Mouse (Mus musculus) MEL-GATA-1-ER (cell line): Measurements from ENCODE around the gene Ofd1.

Experiments
- DNase-seq: peaks from one replicate; pipeline ENCODE4 v3.0.0-alpha.2; 2012; ENCODE audit warnings: low read depth; ENCODE audit errors: extremely low read depth

Gene Ofd1

DNA sequence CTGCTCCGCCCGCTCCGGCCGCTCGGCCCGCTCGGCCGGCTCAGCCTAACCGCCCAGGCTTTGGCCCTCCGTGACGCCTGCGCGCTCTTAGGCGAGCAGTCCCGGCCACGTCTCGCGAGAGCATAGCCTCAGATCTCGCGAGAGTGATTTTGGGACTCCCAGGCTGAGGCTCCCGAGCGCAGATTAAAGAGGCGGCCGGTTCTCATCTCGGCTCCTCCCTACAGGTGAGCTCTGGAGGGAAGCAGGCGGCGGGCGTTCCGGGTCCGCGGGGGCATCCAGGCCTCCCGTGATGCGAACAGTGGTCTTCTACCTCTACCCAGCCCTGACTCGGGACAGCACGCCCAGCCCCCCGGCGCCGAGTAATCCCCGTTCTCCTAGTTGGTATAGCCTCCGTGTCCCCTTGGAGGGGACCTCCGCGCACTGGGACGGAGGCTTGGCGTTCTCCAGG, at the start of gene Ofd1:
Gene Ofd1 (minus strand): TSS at position 89 of the 448 bp plus-strand sequence.
- DNase-seq, result peak; percentile 78

DNA sequence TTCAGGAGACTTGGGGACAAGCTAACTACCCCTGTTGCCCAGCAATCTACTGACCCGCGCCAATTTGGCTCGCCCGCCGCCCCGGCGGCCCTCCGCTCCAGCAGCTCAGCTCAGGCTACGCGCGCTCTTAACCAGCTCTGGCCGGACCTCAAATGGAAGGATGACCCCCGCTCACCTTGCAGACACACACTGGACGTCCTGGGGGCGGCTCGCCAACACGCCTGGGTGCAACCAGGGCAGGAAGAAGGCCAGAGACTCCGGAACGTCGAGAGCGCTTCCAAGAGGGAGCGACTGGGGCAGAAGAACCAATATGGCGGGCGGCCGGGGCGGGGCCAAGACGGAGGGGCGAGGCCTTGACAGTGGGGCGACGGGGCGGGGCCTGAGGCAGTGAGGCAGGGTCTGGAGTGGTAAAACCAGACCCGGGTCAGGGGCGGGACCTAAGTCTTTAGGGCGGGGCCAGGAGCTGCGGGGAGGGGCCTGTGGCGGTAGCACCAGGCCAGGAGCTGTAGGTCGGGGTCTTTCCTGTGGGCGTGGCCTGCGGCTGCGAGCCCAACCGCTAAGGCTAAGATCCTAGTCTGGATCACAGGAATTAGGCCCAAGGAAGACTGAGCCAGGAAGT, 39.0 kb upstream of the Ofd1 start, which contains the start of gene Rab9:
Gene Rab9 (minus strand): TSS at position 503 of the 619 bp plus-strand sequence.
- peak; percentile 81 for DNase-seq

DNA sequence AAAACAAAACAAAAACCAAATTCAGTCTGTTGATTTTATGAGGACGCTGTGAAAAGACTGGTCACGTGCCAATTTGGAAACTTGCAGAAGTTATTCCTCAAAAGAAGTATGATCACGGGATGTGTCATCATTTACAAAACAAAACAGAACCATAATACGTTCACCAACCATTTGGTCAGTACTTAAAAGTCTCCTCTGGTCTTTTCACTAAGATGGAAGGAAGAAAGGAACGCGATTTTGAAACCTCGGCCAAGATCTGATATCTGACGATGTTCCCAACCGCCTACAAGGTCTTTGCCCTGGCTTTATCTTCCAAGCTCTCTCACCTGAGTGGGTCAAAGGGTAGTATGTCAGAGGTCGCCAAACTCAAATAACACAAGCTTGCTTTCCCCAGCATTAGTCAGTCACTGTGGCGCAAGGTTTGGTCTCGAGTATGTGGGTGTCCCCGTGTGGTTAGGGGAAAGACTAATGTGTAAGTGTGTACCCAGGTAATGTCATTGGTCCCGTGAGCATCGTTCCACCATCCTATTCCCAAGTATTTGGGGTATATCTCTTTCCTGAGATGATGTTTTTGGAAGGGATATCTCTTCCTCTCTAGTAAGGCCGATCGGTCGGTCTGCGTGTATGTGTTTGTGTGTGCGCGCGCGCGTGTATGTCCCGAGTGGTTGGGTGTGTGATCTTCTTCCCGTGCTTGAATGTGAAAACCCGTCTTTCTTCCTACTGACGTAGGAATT, 38.3 kb upstream of the Ofd1 start:
- DNase-seq, result peak; percentile 33

DNA sequence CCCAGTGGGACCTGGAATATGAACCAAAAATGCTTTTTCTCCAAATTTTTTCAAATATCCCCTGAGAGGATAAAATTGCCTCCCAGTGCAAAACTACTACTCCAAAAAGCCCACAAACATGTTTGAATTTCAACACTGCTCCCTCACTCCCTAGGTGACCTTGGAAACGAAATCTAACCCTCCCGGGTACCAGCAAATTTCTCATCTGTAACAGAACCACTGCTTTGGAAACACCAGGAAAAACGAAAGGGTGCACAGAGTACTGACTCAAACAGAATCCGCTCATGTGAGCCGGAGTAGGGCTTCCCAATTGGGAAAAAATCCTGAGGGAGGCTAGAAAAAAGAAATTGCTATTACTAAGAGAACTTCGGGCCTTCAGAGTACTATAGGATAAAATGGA, 36.9 kb upstream of the Ofd1 start:
- no peak for DNase-seq

DNA sequence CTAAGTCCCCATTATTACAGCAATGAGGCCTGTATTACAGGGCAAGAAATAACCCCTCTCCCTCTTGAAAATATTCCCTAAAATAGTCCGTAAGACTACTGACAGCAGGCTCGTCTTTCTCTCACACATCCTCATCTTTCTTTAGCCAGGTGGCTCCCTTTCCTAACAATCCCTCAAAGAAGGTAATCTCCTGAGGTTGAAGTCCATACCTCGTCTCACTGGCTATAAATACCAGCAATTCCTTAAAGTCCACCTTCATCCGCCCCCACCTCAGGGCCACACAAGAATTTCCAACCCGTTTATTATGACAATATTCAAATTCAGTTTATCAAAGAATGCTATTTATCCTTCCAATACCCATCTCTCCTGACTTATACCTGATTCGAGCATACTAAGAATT, 32.1 kb upstream of the Ofd1 start:
- DNase-seq, result no peak

DNA sequence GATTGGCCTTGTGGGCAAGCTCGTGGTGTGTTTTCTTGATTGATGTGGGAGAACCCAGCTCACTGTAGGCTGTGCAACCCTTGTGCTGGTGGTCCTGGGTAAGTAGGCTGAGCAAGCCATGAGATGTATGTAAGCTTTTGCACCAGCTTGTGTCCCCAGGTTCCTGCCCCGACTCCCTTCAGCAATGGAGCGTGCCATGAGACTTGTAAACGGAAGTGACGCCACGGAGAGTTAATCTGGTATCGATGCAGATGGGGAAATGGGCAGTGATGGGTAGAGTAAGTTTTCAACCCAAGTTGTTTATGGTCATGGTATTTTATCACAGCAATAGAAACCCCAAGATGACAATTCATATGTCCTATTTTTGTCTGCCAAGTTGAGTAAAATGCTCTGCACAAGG, 27.8 kb upstream of the Ofd1 start:
- DNase-seq, result no peak

DNA sequence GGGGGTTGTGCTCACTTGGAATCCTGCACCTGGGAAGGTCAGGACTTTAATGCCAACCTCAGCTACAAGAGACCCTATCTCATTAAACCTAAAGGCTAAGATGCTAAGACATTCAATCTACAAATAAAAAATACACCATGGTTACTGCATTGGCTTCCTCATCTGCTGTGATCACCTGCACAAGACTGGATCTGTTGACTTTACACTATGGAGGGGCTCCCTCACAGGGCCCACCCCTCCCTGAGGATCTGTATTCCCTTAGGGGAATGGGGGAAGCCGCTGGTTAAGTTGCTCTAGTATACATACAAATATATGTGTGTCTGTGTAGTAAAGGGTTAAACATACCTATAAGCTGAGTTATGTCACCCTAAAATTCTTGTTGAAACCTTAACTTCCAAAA, 15.0 kb upstream of the Ofd1 start:
- DNase-seq, result no peak

DNA sequence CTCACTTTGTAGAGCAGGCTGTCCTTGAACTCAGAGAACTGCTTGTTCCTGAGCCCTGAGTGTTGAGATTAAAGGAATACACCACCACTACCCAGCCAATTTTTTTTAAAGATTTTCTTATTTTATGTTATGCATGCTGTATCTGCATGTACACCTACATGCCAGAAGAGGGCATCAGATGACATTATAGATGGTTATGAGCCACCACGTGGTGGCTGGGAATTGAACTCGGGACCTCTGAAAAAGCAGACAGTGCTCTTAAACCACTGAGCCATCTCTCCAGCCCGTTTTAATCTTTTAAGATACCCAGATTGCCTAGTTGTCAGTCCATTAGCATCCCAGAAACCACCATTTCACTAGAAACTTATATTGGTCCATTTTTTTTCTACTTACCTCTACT, 13.8 kb upstream of the Ofd1 start:
- no peak for DNase-seq

DNA sequence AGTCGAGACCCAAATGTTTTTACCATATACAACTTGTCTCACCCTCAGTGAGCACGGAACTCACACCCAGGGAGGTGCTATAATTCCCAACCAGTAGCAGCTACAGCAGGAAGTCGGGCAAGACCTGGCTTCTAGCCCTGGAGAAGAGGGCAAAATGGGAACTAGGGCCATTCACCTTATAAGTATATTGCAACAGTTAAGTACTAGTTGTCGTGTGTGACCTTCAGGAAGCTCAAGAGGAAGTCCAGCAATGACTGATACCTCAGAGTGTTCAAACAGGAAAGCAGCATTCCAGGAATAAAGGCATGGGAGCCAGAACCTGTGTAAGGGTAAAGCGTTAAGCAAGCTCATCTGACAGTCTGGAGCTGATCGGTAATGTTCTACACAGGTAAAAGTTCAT, 13.0 kb upstream of the Ofd1 start:
- DNase-seq, result no peak

DNA sequence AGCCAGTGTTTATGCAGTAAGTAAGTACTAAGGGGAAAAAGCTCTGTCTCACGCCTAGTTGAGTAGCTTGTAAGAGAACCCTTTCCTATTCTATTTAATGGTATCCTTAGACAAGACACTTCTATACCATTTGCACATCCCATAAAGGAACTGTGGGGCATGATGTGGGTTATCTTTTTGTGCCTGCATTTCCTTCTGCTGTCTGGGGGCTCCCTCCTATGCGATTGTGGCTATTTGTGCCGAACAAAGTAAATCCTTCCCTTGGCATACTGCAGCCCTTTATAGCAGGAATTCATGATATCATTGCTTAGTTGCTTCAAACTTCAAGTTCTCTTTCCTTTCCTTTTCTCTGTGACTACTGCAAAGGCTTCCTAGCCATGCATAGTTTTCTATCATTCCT, 4.0 kb upstream of the Ofd1 start:
- DNase-seq, result peak; percentile 73

DNA sequence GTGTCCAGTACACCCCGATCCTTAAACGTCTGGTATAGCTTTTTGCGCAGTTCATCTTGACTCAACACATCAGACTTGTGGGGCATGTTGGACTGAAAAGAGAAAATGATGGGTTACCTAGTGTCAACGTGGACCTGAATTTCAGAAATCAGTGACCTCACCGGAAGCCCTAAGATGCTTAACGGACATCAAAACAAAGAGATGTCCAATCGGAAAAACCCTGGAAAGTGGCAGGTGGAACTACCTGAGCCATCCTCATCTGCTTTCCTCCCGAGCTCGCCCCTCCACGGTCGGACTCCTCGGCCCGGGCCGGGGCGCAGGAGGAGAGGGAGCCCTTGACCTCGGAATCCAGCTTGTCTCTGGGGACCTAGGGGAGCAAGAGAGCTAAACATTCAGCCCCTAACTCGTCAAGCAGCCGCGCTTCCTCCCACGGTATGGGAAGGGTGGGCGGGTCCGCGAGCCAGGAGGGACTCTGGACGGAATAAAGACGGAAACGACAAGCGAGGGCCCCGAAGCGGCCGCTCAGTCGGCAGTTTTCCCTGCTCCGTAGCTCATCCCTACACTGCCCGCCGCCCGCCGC, 378 bp downstream of the Ofd1 start, which contains the start of gene Trappc2:
Gene Trappc2 (plus strand): TSS at position 539 of the 580 bp plus-strand sequence.
- DNase-seq, result peak; percentile 18

DNA sequence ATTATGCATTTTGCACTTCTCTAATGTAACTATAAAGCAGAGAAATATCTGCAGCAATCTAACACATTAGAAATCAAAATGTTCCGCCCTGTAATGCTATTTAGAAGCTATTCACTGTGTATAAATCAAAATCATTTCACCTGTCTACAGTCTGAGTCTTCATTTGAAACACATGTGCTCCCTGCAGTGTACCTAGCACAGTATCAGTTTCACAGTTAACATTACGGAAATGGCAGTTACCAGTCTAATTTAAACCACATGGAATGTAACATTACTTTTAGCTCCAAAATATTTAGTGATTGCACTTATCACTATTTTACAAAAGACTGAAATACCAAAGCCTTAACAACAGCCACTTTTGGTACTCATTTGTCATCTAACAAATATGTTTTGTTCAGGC, 5.7 kb downstream of the Ofd1 start:
- DNase-seq, result no peak

DNA sequence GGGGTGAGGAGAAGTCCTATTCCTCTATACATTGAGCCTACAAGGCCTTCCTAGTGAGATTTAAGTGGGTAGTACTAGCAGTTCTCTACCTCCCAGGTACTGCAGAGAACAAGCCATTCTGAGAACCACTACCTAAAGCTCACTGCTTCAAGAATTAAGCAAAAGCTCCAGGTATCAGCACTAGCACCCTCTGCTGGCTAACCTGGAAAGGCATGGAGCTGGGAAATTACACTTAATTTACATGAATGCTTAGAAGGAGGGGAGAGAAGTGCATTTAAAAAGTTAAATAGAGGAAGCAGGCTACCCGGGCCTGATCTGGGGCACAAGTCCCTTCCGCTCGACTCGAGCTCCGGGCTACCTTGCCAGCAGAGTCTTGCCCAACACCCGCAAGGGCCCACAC, 24.3 kb downstream of the Ofd1 start:
- DNase-seq, result peak; percentile 47

DNA sequence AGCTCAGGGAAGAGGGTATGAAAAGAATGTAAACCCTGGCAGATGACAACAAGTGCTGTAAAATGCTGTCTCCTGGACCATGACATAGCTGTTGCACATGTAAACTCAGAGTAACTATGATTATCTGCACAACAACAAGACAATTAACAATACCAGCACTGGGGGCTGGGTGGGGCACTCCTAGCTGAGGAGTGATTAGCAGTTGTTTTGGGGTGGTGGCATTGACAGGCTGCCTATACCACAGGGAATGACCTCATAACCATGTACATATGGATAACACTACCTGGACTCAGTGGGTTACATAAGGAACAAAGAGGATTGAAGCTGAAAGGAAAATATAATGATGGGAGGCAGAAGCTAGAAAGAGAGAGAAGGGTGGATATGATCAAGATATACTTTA, 32.6 kb downstream of the Ofd1 start:
- DNase-seq, result no peak

DNA sequence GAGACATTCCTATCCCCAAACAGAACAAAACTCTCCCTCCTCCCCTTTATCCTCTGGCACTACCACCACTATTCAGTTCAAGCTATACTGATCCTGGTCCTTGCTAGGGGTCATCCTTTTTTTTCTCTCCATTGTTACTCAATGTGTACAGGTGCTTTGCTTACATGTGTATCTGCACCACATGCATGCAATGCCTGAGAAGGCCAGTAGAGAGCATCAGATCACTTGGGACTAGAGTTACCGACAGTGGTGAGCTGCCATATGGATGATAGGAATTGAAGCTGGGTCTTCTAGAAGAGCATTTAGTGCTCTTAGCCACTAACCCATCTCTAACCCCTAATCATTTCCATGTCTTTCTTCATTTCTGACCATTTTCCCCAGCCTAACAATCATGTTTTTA, 46.8 kb downstream of the Ofd1 start:
- DNase-seq, result no peak

DNA sequence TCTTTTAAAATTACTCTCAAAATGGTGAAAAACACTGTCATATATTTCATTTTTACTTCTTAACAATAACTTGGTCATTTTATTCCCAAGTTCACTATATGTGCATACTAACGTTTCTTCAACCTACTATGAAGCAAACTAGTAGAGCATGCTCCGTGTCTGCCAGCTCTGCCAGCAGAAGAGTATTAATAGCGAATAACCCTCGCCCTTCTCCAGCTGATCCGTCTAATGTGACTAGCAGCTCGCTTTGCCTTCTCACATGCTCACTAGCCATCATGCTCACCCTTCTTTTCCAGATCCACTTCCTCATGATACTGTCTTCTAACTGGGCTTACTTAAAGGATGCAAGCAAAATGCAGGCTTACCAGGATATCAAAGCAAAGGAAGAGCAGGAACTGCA, 53.8 kb downstream of the Ofd1 start:
- DNase-seq, result no peak

DNA sequence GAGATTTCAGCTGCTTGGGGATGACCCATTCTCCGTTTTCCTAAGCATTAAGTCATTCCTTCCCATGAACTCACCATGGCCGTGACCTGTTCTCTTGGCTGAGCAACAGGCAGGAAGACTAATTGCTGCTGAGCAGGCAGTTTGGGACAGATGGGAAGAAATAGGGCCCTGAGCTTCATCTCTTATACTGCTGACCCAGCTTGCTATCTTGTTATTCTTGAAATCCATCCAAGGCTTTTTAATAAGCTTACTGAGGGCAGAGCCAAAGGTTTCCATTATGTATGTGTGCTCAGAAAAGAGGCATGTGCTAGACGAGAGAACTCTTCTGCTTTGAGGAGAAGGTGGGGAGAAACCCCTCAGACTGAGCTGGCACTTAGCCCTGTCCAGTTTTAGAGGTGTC, 55.6 kb downstream of the Ofd1 start:
- no peak for DNase-seq

DNA sequence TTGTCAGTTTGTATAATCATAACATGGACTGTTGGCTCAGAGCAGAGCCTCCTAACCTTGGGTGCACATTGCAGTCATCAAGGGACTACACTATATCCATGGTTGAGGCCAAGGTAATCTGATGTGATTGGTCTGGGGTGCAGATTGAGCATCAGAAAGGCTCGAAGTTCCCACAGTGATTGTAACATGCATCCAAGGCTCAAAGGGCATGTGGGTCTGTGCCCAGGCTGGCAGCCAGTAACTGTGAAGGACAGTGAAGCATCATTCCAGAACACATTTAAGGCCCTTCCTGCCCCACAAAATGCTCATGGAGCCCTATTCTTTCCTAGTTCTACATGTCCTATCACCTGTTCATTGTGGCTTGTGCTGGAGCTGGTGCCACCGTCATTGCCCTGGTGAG, 56.9 kb downstream of the Ofd1 start:
- no peak for DNase-seq

DNA sequence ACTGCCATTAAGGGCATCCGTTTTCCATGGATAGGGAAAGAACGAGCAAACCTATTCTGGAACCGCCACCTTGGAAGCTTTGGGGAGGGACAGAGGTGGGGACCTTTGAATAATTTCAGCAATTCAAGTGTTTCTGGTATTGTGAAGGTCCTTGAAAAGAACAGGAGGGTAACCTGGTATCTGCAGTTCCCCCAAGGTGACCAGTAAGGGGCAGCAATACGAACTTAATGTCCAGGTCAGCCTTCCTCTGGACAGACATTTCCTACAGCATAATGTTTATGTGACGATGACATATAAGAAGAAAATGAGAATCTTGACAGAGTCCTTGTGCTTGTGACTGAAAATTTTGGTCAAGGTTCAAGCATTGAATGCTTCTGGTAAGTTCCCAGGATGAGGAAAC, 61.9 kb downstream of the Ofd1 start:
- no peak for DNase-seq

DNA sequence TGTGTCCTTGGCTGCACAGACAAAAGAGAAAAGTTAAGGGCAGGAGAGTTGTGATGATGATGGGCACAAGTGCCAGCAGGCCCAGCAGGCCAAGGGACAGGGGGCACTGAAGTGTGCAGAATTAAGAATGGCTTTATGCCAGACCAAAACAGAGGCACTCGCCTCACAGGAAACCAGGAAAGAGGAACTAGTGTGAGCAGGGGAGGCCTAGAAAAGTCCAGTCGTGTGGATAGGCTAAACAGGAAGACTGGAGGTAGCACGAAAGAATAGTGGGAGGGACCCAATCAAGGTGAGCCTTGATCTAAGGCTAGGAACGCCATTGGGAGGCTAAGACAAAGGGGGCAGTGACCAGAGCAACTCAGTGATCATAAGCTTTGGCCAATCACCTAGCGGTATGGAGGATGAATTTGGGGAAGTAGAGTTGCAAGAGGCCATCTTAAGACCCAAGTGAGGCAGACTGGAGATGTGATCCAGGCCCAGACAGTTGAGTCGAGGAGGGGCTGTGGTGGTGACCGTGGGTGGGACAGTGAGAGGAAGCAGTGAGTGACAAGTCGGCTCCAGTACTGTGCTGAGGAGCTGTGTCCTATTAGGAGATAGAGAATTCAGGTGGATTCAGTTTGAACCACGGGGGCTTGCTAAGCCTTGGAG, 63.7 kb downstream of the Ofd1 start:
- peak; percentile 100 for DNase-seq

DNA sequence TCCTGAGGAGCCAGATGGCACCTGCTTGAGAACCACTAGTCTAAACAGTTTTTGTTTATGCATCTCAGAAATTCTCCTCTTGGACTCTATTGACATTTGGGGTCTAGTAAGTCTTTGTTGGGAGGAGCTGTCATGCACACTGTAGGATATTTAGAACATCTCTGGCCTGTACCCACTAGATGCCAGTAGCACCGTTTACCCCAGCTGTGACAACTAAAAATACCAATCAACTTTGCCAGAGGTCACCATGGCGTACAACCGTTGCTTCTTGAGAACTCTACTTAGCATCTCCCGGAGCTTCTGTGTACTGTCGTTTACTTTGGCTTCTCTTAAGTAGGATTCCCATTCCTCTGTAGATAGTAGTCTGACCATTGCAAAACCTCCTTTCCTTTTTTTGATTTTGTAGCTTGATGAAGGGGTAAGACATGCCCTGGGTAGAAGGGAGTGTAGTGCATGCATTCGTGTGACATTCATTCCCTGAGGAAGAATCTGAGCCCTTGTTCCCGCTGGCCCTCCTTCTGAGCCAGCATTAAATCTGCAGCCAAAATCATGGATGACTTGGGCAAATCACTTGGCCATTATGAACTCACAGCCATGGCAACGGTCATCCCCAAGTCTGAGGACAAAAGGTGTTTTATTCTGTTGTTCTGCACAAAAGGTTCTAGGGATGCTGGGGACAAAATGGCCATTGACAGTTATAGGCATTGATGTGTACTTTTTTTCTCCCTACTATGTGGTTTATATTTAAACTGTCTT, 74.9 kb downstream of the Ofd1 start:
- no peak for DNase-seq
